ENCODE assay signal across 23 mouse cellular contexts in genomic region chr7:122952066-122952465, GRCm38 (mm10). TPM values are rescaled to one million over a fixed set of nuclear protein-coding genes. Genes with fewer than 3 reads are reported as not detected.
A peak's percentile ranks its signal among the peaks of the same experiment; 100 is the strongest.
DNase-seq lines count a peak whose midpoint lies in the region.
"Had no signal": no experiment of that assay in that cellular context is flagged by ENCODE, and none has a peak within 500 bp of the region (broad histone marks: within the 10 kb centered on the region; RNA-seq: fewer than 3 reads in every experiment).

No protein-coding gene starts in this region.

- 60% methylated on average over 6 of the region's 6 CpGs for whole genome bisulfite sequencing in heart, embryonic 10.5 days

- peak; percentile 15 for DNase-seq in cerebellum, adult 11-12 months
- no peak for DNase-seq in cerebellum, postnatal 4 days (ENCODE audit: low spot score in 2 of 2)
- DNase-seq in heart, embryonic 10.5 days (ENCODE audit: low spot score), result peak; percentile 69
- no peak for DNase-seq in heart, adult 9 months (ENCODE audit: low spot score in 2 of 2)
- peak; percentile 26 for DNase-seq in adrenal gland, adult 8-10 months
- peak; percentile 9 for DNase-seq in adrenal gland, postnatal 25 days
- DNase-seq in lung, adult 18-20 months, result no peak
- DNase-seq: gastrocnemius, adult 2 months; heart, postnatal 36 days; kidney, adult 2 months; kidney, postnatal 36 days; right cerebral cortex, postnatal 25 days had no signal

- no peak overlapping the region for H3K4me3 ChIP-seq in heart, embryonic 10.5 days
- H3K4me3 ChIP-seq: embryonic facial prominence, embryonic 13.5 days; forebrain, embryonic 10.5 days; forebrain, embryonic 15.5 days; gastrocnemius, adult 2 months; hindbrain, embryonic 12.5 days; intestine, embryonic 15.5 days; layer of hippocampus, adult 2 months; liver, embryonic 15.5 days; lung, embryonic 15.5 days; stomach, embryonic 15.5 days had no signal

- H3K9me3 ChIP-seq in heart, embryonic 10.5 days, result no peaks in the 10 kb centered on the region
- H3K9me3 ChIP-seq: embryonic facial prominence, embryonic 13.5 days; forebrain, embryonic 10.5 days; forebrain, embryonic 15.5 days; hindbrain, embryonic 12.5 days; intestine, embryonic 15.5 days; liver, embryonic 15.5 days; lung, embryonic 15.5 days; stomach, embryonic 15.5 days had no signal

- H3K27ac ChIP-seq in heart, embryonic 10.5 days, result no peak overlapping the region
- H3K27ac ChIP-seq: embryonic facial prominence, embryonic 13.5 days; forebrain, embryonic 10.5 days; forebrain, embryonic 15.5 days; gastrocnemius, adult 2 months; hindbrain, embryonic 12.5 days; hindbrain, postnatal 0 days; intestine, embryonic 15.5 days; layer of hippocampus, adult 2 months; liver, embryonic 15.5 days; lung, embryonic 15.5 days; stomach, embryonic 15.5 days had no signal

- no peaks in the 10 kb centered on the region for H3K36me3 ChIP-seq in heart, embryonic 10.5 days
- H3K36me3 ChIP-seq: embryonic facial prominence, embryonic 13.5 days; forebrain, embryonic 10.5 days; forebrain, embryonic 15.5 days; hindbrain, embryonic 12.5 days; intestine, embryonic 15.5 days; liver, embryonic 15.5 days; lung, embryonic 15.5 days; stomach, embryonic 15.5 days had no signal

- no peaks in the 10 kb centered on the region for H3K27me3 ChIP-seq in heart, embryonic 10.5 days (ENCODE audit: insufficient read depth, poor library complexity, severe bottlenecking)
- H3K27me3 ChIP-seq: embryonic facial prominence, embryonic 13.5 days; forebrain, embryonic 15.5 days; hindbrain, embryonic 12.5 days; intestine, embryonic 15.5 days; liver, embryonic 15.5 days; lung, embryonic 15.5 days; Patski; stomach, embryonic 15.5 days had no signal

- peaks cover 4% of the 10 kb centered on the region; the same call in 1 of the 2 replicates for H3K4me1 ChIP-seq in heart, embryonic 10.5 days
- H3K4me1 ChIP-seq: forebrain, embryonic 10.5 days; forebrain, embryonic 15.5 days; intestine, embryonic 15.5 days; lung, embryonic 15.5 days; stomach, embryonic 15.5 days had no signal

RNA-seq across cellular contexts. Expression of gene Rbbp6, which starts 13.4 kb away (rescaled TPM):
- 16.2 and 25.5 TPM in 2 replicates for polyA plus RNA-seq in heart, embryonic 10.5 days (2016; fragmentation: Nextera tagmentation; extraction: Ambion mirVana)
- 10 to 100 TPM; 51.6 to 74.1 (median 63.1) TPM for total RNA-seq in adrenal gland, adult 8-10 months (2022)
- 63.4 and 65.4 TPM in 2 replicates for total RNA-seq in adrenal gland, postnatal 25 days (2021)

Comparison
In these comparisons a context has a peak if more than half of its experiments do, and no peak if none do; other contexts are left out.
1. DNase-seq: peak in cerebellum, adult 11-12 months (single experiment), heart, embryonic 10.5 days (single experiment), adrenal gland, adult 8-10 months (single experiment) and adrenal gland, postnatal 25 days (single experiment); none in cerebellum, postnatal 4 days (0 of 2), heart, adult 9 months (0 of 2) and lung, adult 18-20 months (0 of 2).